Mouse (Mus musculus): Measurements from ENCODE around the gene Hibadh. TPM values are rescaled to one million over a fixed set of nuclear protein-coding genes. Genes with fewer than 3 reads are reported as not detected.
"Not testable (repeated sequence)": the region's sequence is repeated elsewhere in the genome, so short reads cannot be mapped to it uniquely, and the experiment has no call there.

The Hibadh gene
- polyA plus RNA-seq, 1 experiment from 2014 or later, result 151 TPM

- Histone ChIP-seq H3K36me3 (ENCODE audit: control insufficient read depth, insufficient read depth, low read length) (no peaks in the 10 kb centered on the region), H3K9ac (ENCODE audit: low read depth, low read length) (no peak overlapping the region), H3K9me3 (ENCODE audit: control insufficient read depth, low read length) (no peaks in the 10 kb centered on the region), H3K4me2 (ENCODE audit: low read depth, low read length) (no peak overlapping the region), H3K4me1 (ENCODE audit: control insufficient read depth, insufficient read depth, low read length) (peaks cover 17% of the 10 kb centered on the region; the same call in 1 of the 2 replicates), H3K27me3 (replicated peaks; ENCODE audit: control insufficient read depth, insufficient read depth, low read length) (no peaks in the 10 kb centered on the region), H3K4me3 (ENCODE audit: low read length) (no peak overlapping the region), H3K27ac (ENCODE audit: low read length) (no peak overlapping the region)
- ATAC-seq, result no peak
- 88% methylated on average over 7 of the region's 7 CpGs for WGBS
Measured at GRCm38 (mm10) chr6:52673706-52674105, 33.5 kb upstream of the Hibadh start.

GRCm38 (mm10) chr6:52672539-52672938 is 32.4 kb upstream of the Hibadh start:
- Histone ChIP-seq H3K9ac (ENCODE audit: low read depth, low read length) (no peak overlapping the region), H3K4me3 (ENCODE audit: low read length) (no peak overlapping the region), H3K4me1 (ENCODE audit: control insufficient read depth, insufficient read depth, low read length) (peaks cover 13% of the 10 kb centered on the region; the same call in 1 of the 2 replicates), H3K27me3 (replicated peaks; ENCODE audit: control insufficient read depth, insufficient read depth, low read length) (no peaks in the 10 kb centered on the region), H3K9me3 (ENCODE audit: control insufficient read depth, low read length) (no peaks in the 10 kb centered on the region), H3K27ac (ENCODE audit: low read length) (no peak overlapping the region), H3K4me2 (ENCODE audit: low read depth, low read length) (no peak overlapping the region), H3K36me3 (ENCODE audit: control insufficient read depth, insufficient read depth, low read length) (no peaks in the 10 kb centered on the region)
- ATAC-seq, result no peak
- WGBS, result 65% methylated on average over 2 of the region's 2 CpGs

GRCm38 (mm10) chr6:52671791-52672190 is 31.6 kb upstream of the Hibadh start:
- H3K4me2 ChIP-seq (ENCODE audit: low read depth, low read length), result no peak overlapping the region
- H3K27me3 ChIP-seq (replicated peaks; ENCODE audit: control insufficient read depth, insufficient read depth, low read length), result no peaks in the 10 kb centered on the region
- H3K36me3 ChIP-seq (ENCODE audit: control insufficient read depth, insufficient read depth, low read length), result no peaks in the 10 kb centered on the region
- ATAC-seq, result no peak
- H3K4me1 ChIP-seq (ENCODE audit: control insufficient read depth, insufficient read depth, low read length), result peaks cover 13% of the 10 kb centered on the region; the same call in 1 of the 2 replicates
- no peak overlapping the region for H3K27ac ChIP-seq (ENCODE audit: low read length)
- no peaks in the 10 kb centered on the region for H3K9me3 ChIP-seq (ENCODE audit: control insufficient read depth, low read length)
- no peak overlapping the region for H3K4me3 ChIP-seq (ENCODE audit: low read length)
- H3K9ac ChIP-seq (ENCODE audit: low read depth, low read length), result no peak overlapping the region
- 34% methylated on average over 8 of the region's 8 CpGs for WGBS

- H3K27me3 ChIP-seq (replicated peaks; ENCODE audit: control insufficient read depth, insufficient read depth, low read length); H3K36me3 ChIP-seq (ENCODE audit: control insufficient read depth, insufficient read depth, low read length); H3K4me1 ChIP-seq (ENCODE audit: control insufficient read depth, insufficient read depth, low read length); H3K9ac ChIP-seq (ENCODE audit: low read depth, low read length); H3K27ac ChIP-seq (ENCODE audit: low read length); H3K4me3 ChIP-seq (ENCODE audit: low read length); H3K9me3 ChIP-seq (ENCODE audit: control insufficient read depth, low read length); ATAC-seq; H3K4me2 ChIP-seq (ENCODE audit: low read depth, low read length): not testable (repeated sequence)
- 55% methylated on average over 2 of the region's 2 CpGs for WGBS
Measured at GRCm38 (mm10) chr6:52669878-52670277, 29.7 kb upstream of the Hibadh start.

GRCm38 (mm10) chr6:52667641-52668040 is 27.5 kb upstream of the Hibadh start:
- Histone ChIP-seq H3K27me3 (replicated peaks; ENCODE audit: control insufficient read depth, insufficient read depth, low read length) (no peaks in the 10 kb centered on the region), H3K9me3 (ENCODE audit: control insufficient read depth, low read length) (no peaks in the 10 kb centered on the region), H3K4me3 (ENCODE audit: low read length) (no peak overlapping the region), H3K36me3 (ENCODE audit: control insufficient read depth, insufficient read depth, low read length) (no peaks in the 10 kb centered on the region), H3K9ac (ENCODE audit: low read depth, low read length) (no peak overlapping the region), H3K4me1 (ENCODE audit: control insufficient read depth, insufficient read depth, low read length) (no peaks in the 10 kb centered on the region), H3K4me2 (ENCODE audit: low read depth, low read length) (no peak overlapping the region), H3K27ac (ENCODE audit: low read length) (no peak overlapping the region)
- 74% methylated on average over 3 of the region's 3 CpGs for WGBS
- ATAC-seq, result no peak

- Histone ChIP-seq H3K27me3 (replicated peaks; ENCODE audit: control insufficient read depth, insufficient read depth, low read length) (no peaks in the 10 kb centered on the region), H3K4me2 (ENCODE audit: low read depth, low read length) (no peak overlapping the region), H3K27ac (ENCODE audit: low read length) (no peak overlapping the region), H3K36me3 (ENCODE audit: control insufficient read depth, insufficient read depth, low read length) (no peaks in the 10 kb centered on the region), H3K4me1 (ENCODE audit: control insufficient read depth, insufficient read depth, low read length) (no peaks in the 10 kb centered on the region), H3K9me3 (ENCODE audit: control insufficient read depth, low read length) (no peaks in the 10 kb centered on the region), H3K4me3 (ENCODE audit: low read length) (no peak overlapping the region), H3K9ac (ENCODE audit: low read depth, low read length) (no peak overlapping the region)
- ATAC-seq, result no peak; the same call in 1 of the 2 replicates
- 30% methylated on average over 5 of the region's 5 CpGs for WGBS
Measured at GRCm38 (mm10) chr6:52663021-52663420, 22.8 kb upstream of the Hibadh start.

GRCm38 (mm10) chr6:52655266-52655665 is 15.1 kb upstream of the Hibadh start:
- no peaks in the 10 kb centered on the region for H3K36me3 ChIP-seq (ENCODE audit: control insufficient read depth, insufficient read depth, low read length)
- no peak overlapping the region for H3K4me3 ChIP-seq (ENCODE audit: low read length)
- no peak overlapping the region for H3K4me2 ChIP-seq (ENCODE audit: low read depth, low read length)
- H3K27me3 ChIP-seq (replicated peaks; ENCODE audit: control insufficient read depth, insufficient read depth, low read length), result no peaks in the 10 kb centered on the region
- no peak overlapping the region for H3K27ac ChIP-seq (ENCODE audit: low read length)
- WGBS, result 88% methylated on average over 4 of the region's 4 CpGs
- no peaks in the 10 kb centered on the region for H3K9me3 ChIP-seq (ENCODE audit: control insufficient read depth, low read length)
- H3K4me1 ChIP-seq (ENCODE audit: control insufficient read depth, insufficient read depth, low read length), result no peaks in the 10 kb centered on the region
- no peak for ATAC-seq
- no peak overlapping the region for H3K9ac ChIP-seq (ENCODE audit: low read depth, low read length)

GRCm38 (mm10) chr6:52648806-52649205 is 8.6 kb upstream of the Hibadh start:
- 66% methylated on average over 11 of the region's 11 CpGs for WGBS
- Histone ChIP-seq H3K9ac (ENCODE audit: low read depth, low read length) (no peak overlapping the region), H3K4me2 (ENCODE audit: low read depth, low read length) (no peak overlapping the region), H3K9me3 (ENCODE audit: control insufficient read depth, low read length) (no peaks in the 10 kb centered on the region), H3K4me1 (ENCODE audit: control insufficient read depth, insufficient read depth, low read length) (no peaks in the 10 kb centered on the region), H3K27me3 (replicated peaks; ENCODE audit: control insufficient read depth, insufficient read depth, low read length) (no peaks in the 10 kb centered on the region), H3K27ac (ENCODE audit: low read length) (no peak overlapping the region), H3K36me3 (ENCODE audit: control insufficient read depth, insufficient read depth, low read length) (no peaks in the 10 kb centered on the region), H3K4me3 (ENCODE audit: low read length) (no peak overlapping the region)
- ATAC-seq, result no peak

- H3K27ac ChIP-seq (ENCODE audit: low read length), result no peak overlapping the region
- WGBS, result 89% methylated on average over 6 of the region's 6 CpGs
- ATAC-seq, result no peak
- H3K27me3 ChIP-seq (replicated peaks; ENCODE audit: control insufficient read depth, insufficient read depth, low read length), result no peaks in the 10 kb centered on the region
- no peaks in the 10 kb centered on the region for H3K36me3 ChIP-seq (ENCODE audit: control insufficient read depth, insufficient read depth, low read length)
- H3K4me1 ChIP-seq (ENCODE audit: control insufficient read depth, insufficient read depth, low read length), result no peaks in the 10 kb centered on the region
- no peak overlapping the region for H3K9ac ChIP-seq (ENCODE audit: low read depth, low read length)
- no peak overlapping the region for H3K4me3 ChIP-seq (ENCODE audit: low read length)
- no peak overlapping the region for H3K4me2 ChIP-seq (ENCODE audit: low read depth, low read length)
- H3K9me3 ChIP-seq (ENCODE audit: control insufficient read depth, low read length), result no peaks in the 10 kb centered on the region
Measured at GRCm38 (mm10) chr6:52648031-52648430, 7.8 kb upstream of the Hibadh start.

- H3K9me3 ChIP-seq (ENCODE audit: control insufficient read depth, low read length), result no peaks in the 10 kb centered on the region
- no peak overlapping the region for H3K4me2 ChIP-seq (ENCODE audit: low read depth, low read length)
- H3K27ac ChIP-seq (ENCODE audit: low read length), result no peak overlapping the region
- H3K4me3 ChIP-seq (ENCODE audit: low read length), result no peak overlapping the region
- no peaks in the 10 kb centered on the region for H3K36me3 ChIP-seq (ENCODE audit: control insufficient read depth, insufficient read depth, low read length)
- H3K9ac ChIP-seq (ENCODE audit: low read depth, low read length), result no peak overlapping the region
- no peaks in the 10 kb centered on the region for H3K27me3 ChIP-seq (replicated peaks; ENCODE audit: control insufficient read depth, insufficient read depth, low read length)
- no peaks in the 10 kb centered on the region; the same call in 1 of the 2 replicates for H3K4me1 ChIP-seq (ENCODE audit: control insufficient read depth, insufficient read depth, low read length)
- 38% methylated on average over 5 of the region's 5 CpGs for WGBS
- no peak for ATAC-seq
Measured at GRCm38 (mm10) chr6:52645926-52646325, 5.7 kb upstream of the Hibadh start.

Data from intestine, embryonic 16.5 days (tissue).